Mouse (Mus musculus) E14TG2a.4 (cell line): Measurements from ENCODE around the gene Pdlim1.
A peak's percentile ranks its signal among the peaks of the same experiment; 100 is the strongest.
"Not testable (repeated sequence)": the region's sequence is repeated elsewhere in the genome, so short reads cannot be mapped to it uniquely, and the experiment has no call there.

ENCODE experiments used
- H3K27me3 ChIP-seq: 2 replicates; pipeline ENCODE4 v1.6.1; 2014; ENCODE audit warnings: low read length, control low read depth; ENCODE audit not compliant: insufficient read depth
- H3K36me3 ChIP-seq: 2 replicates; pipeline ENCODE4 v1.6.1; 2014; ENCODE audit warnings: low read length, control low read depth; ENCODE audit not compliant: insufficient read depth
- H3K4me1 ChIP-seq: replicated peaks from 2 replicates; pipeline ENCODE4 v1.6.1; 2014; ENCODE audit warnings: low read depth, low read length, control low read depth
- H3K4me3 ChIP-seq: replicated peaks from 2 replicates; pipeline ENCODE4 v1.5.1; 2014; ENCODE audit warnings: mild to moderate bottlenecking, low read length
- H3K9me3 ChIP-seq: 2 replicates; pipeline ENCODE4 v1.6.1; 2014; ENCODE audit warnings: low read length, control low read depth
- CTCF ChIP-seq: conservative IDR thresholded peaks from 2 replicates; pipeline ENCODE4 v1.5.1; 2014; ENCODE audit warnings: low read length
- NANOG ChIP-seq: IDR thresholded peaks from 2 replicates; pipeline ENCODE4 v1.6.1; 2014; ENCODE audit warnings: borderline replicate concordance, low read length, mixed read lengths
- POU5F1 ChIP-seq: IDR thresholded peaks from 2 replicates; pipeline ENCODE4 v1.6.1; 2014; ENCODE audit warnings: low read length, borderline replicate concordance

Gene Pdlim1

GRCm38 (mm10) chr19:40231074-40231738 lies 40.4 kb downstream of the Pdlim1 start:
- peaks cover 20% of the 10 kb centered on the region for H3K4me1 ChIP-seq
- H3K4me3 ChIP-seq = no peak overlapping the region
- TF ChIP-seq NANOG (no peak), POU5F1 (no peak), CTCF (no peak)
- no peaks in the 10 kb centered on the region for H3K9me3 ChIP-seq
- peaks cover 47% of the 10 kb centered on the region for H3K36me3 ChIP-seq
- H3K27me3 ChIP-seq = no peaks in the 10 kb centered on the region

DNA sequence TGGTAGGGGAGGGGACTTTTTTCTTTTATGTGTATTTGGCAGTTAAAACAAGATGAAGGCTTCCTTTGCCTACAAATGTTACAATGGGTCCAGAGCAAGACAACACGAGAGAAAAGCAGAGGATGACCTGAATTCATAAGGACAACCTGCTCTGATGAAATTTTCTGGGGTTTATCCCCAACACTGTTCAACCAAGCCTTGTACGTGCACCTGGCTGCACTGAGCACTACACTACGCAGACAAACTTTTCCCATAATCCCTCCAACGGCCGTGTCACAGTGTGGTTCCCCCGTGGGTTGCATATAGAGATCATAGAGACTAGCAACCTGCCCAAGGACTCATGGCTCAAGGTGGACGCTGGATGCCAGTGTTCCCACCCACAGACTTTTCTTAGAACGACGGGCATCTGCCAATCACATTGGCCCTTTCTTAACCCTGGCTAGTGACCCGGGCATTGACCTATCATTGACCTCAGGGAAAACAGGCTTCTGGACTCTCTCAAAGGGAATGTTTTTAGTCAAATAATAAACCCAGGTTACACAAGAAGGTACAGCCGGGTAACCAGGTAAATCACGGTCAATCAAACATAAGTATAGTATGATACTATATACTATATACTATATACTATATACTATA lies 45.0 kb downstream of the Pdlim1 start:
- no peak overlapping the region for H3K4me3 ChIP-seq
- H3K4me1 ChIP-seq = peaks cover 14% of the 10 kb centered on the region
- H3K27me3 ChIP-seq = no peaks in the 10 kb centered on the region
- H3K36me3 ChIP-seq = peaks cover 84% of the 10 kb centered on the region
- TF ChIP-seq POU5F1 (no peak), CTCF (no peak), NANOG (no peak)
- peaks cover 2% of the 10 kb centered on the region; the same call in 1 of the 2 replicates for H3K9me3 ChIP-seq

- Histone ChIP-seq H3K36me3 (peaks cover 86% of the 10 kb centered on the region), H3K27me3 (no peaks in the 10 kb centered on the region), H3K4me3 (no peak overlapping the region), H3K9me3 (peaks cover 11% of the 10 kb centered on the region), H3K4me1 (peaks cover 5% of the 10 kb centered on the region; the same call in 1 of the 2 replicates)
- no peak for TF ChIP-seq CTCF
- no peak for TF ChIP-seq POU5F1
- TF ChIP-seq NANOG = no peak
Measured at GRCm38 (mm10) chr19:40225761-40226110, 45.9 kb downstream of the Pdlim1 start.

DNA sequence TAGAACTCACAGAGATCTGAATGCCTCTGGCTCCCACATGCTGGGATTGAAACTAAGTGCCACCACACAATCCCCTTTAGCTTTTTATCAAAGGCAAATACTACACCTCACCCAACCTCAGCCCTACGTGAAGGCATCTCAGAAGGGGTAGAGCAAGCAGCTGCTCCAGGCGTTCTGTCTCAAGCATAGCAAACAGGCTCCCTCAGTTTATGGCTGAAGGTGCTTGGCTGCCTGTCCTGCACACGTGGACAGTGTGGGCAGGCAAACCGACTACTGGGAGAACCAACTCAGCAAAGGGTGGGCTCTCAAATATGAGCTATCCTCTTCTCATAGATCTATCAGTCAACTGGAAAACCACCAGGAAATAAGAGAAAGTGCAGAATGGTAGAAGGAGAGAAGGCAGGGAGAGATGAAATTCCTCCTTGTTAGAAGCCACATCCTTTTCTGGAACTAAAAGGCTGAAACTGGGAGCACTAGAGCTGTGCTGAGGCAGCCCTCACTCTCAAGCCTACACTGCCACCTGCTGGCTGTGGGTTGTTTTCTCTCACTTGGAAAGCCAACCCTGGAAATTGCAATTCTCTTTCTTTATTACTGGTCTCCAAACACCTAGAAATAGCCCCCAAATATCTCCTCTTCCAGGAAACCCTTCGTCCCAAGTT lies 46.4 kb downstream of the Pdlim1 start:
- Histone ChIP-seq H3K27me3 (no peaks in the 10 kb centered on the region), H3K9me3 (peaks cover 16% of the 10 kb centered on the region), H3K4me1 (peaks cover 5% of the 10 kb centered on the region; the same call in 1 of the 2 replicates), H3K4me3 (no peak overlapping the region), H3K36me3 (peaks cover 84% of the 10 kb centered on the region)
- TF ChIP-seq CTCF (peak; percentile 65), POU5F1 (no peak), NANOG (no peak)

GRCm38 (mm10) chr19:40222307-40222706 lies 49.3 kb downstream of the Pdlim1 start:
- Histone ChIP-seq H3K9me3 (peaks cover 28% of the 10 kb centered on the region), H3K36me3 (peaks cover 56% of the 10 kb centered on the region)
- not testable (repeated sequence) for H3K27me3 ChIP-seq, H3K4me1 ChIP-seq, H3K4me3 ChIP-seq

GRCm38 (mm10) chr19:40220878-40221277 lies 50.8 kb downstream of the Pdlim1 start:
- peaks cover 5% of the 10 kb centered on the region; the same call in 1 of the 2 replicates for H3K4me1 ChIP-seq
- TF ChIP-seq POU5F1 = no peak
- TF ChIP-seq NANOG = no peak
- TF ChIP-seq CTCF = no peak
- H3K9me3 ChIP-seq = peaks cover 28% of the 10 kb centered on the region
- H3K4me3 ChIP-seq = no peak overlapping the region
- no peaks in the 10 kb centered on the region for H3K27me3 ChIP-seq
- peaks cover 48% of the 10 kb centered on the region for H3K36me3 ChIP-seq

GRCm38 (mm10) chr19:40202947-40203346 lies 68.7 kb downstream of the Pdlim1 start:
- TF ChIP-seq POU5F1 = peak; percentile 57; the same call in 1 of the 2 replicates
- Histone ChIP-seq H3K9me3 (peaks cover 19% of the 10 kb centered on the region), H3K4me1 (peaks cover 13% of the 10 kb centered on the region)
- H3K36me3 ChIP-seq, H3K4me3 ChIP-seq, H3K27me3 ChIP-seq: not testable (repeated sequence)

DNA sequence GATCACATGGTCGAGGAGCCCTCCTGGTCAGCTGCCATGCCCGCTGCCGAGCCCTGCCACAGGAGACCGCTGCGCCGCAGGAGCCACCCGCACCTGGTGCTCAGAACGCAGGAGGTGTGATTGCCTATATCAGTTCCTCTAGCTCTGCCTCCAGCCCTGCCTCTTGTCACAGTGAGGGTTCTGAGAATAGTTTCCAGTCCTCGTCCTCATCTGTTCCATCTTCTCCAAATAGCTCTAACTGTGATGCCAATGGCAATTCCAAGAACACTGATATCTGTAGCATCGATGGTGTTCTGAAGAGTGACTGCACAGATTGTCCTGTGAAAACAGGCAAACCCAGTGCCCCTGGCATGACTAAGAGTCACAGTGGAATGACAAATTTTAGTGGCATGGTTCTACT lies 81.0 kb downstream of the Pdlim1 start:
- H3K4me1 ChIP-seq = no peaks in the 10 kb centered on the region
- H3K36me3 ChIP-seq = no peaks in the 10 kb centered on the region
- H3K4me3 ChIP-seq = no peak overlapping the region
- no peak for TF ChIP-seq CTCF
- no peak for TF ChIP-seq NANOG
- no peak for TF ChIP-seq POU5F1
- no peaks in the 10 kb centered on the region for H3K9me3 ChIP-seq
- no peaks in the 10 kb centered on the region for H3K27me3 ChIP-seq

DNA sequence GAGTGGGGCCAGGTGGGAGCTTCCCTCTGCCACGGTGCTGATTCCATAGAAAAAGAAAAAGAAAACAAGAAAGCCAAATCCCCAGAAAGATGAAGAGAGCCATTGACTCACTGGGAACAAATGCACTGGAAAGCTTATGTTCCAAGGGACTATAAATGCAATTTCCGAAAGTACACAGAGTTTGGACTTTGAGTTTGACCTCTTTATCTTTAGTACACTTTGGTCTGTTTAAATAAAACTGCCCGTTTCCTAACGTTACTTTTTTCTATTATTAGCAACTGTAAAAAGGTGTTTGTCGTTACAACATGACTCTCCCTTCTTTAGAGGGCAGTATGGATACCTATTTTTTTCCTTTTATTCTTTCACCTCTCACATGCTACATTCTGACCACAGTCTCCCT lies 84.5 kb downstream of the Pdlim1 start, which contains the start of gene Cyp2c70:
Gene Cyp2c70, minus strand, starts transcription at position 174 of the 400 bp plus-strand sequence.
- no peaks in the 10 kb centered on the region for H3K36me3 ChIP-seq
- H3K4me1 ChIP-seq = no peaks in the 10 kb centered on the region
- TF ChIP-seq CTCF = no peak
- no peak for TF ChIP-seq POU5F1
- no peak for TF ChIP-seq NANOG
- H3K27me3 ChIP-seq = no peaks in the 10 kb centered on the region
- H3K4me3 ChIP-seq = no peak within 1 kb of the TSS
- no peaks in the 10 kb centered on the region for H3K9me3 ChIP-seq
